Mouse (Mus musculus) lung, embryonic 14.5 days (tissue): ENCODE results near the gene Slf2. TPM values are rescaled to one million over a fixed set of nuclear protein-coding genes. Genes with fewer than 3 reads are reported as not detected.
A peak's percentile ranks its signal among the peaks of the same experiment; 100 is the strongest.

ENCODE experiments used
- ATAC-seq: fragments of 200-750 bp; cut with Nextera tagmentation; 2 replicates; pipeline ENCODE4 v1.8.0; 2017; ENCODE audit warnings: mild to moderate bottlenecking, moderate TSS enrichment, moderate library complexity; ENCODE audit not compliant: insufficient read depth
- DNase-seq: peaks from one replicate; pipeline ENCODE4 v3.0.0-alpha.2; 2015
- H3K27ac ChIP-seq: fragments of 300-500 bp; sonication (generic); 2 replicates; pipeline ENCODE4 v1.5.1; 2014; ENCODE audit warnings: low read depth, mild to moderate bottlenecking, moderate library complexity
- H3K27me3 ChIP-seq: fragments of 300-500 bp; sonication (generic); 2 replicates; pipeline ENCODE4 v1.6.1; 2014; ENCODE audit warnings: low read length, control low read depth; ENCODE audit not compliant: insufficient read depth
- H3K36me3 ChIP-seq: fragments of 300-500 bp; sonication (generic); 2 replicates; pipeline ENCODE4 v1.6.1; 2014; ENCODE audit warnings: control low read depth; ENCODE audit not compliant: insufficient read depth
- H3K4me1 ChIP-seq: fragments of 300-500 bp; sonication (generic); 2 replicates; pipeline ENCODE4 v1.6.1; 2014; ENCODE audit warnings: antibody characterized with exemption, control low read depth; ENCODE audit not compliant: insufficient read depth
- H3K4me2 ChIP-seq: fragments of 300-500 bp; sonication (generic); 2 replicates; pipeline ENCODE4 v1.6.1; 2014; ENCODE audit warnings: mild to moderate bottlenecking
- H3K4me3 ChIP-seq: fragments of 300-500 bp; sonication (generic); 2 replicates; pipeline ENCODE4 v1.5.1; 2014; ENCODE audit warnings: low read depth, low read length
- H3K9ac ChIP-seq: fragments of 300-500 bp; sonication (generic); 2 replicates; pipeline ENCODE4 v1.6.1; 2014
- H3K9me3 ChIP-seq: fragments of 300-500 bp; sonication (generic); 2 replicates; pipeline ENCODE4 v1.6.1; 2016; ENCODE audit warnings: low read depth, low read length, control low read depth
- CTCF ChIP-seq: IDR thresholded peaks from 2 replicates; pipeline ENCODE4 v1.5.1; 2016; ENCODE audit warnings: antibody characterized with exemption, low read depth
- WGBS: fragments of 180-500 bp; shearing (Covaris S2); extraction: QIAGEN DNeasy Blood & Tissue Kit; methylation state at CpG from one replicate; pipeline ENCODE4 v1.1.7; 2014; 5-methylcytosine and 5-hydroxymethylcytosine counted together
- polyA plus RNA-seq: library from polyadenylated mRNA; unstranded; fragments of >200 nt; fragmentation: Nextera tagmentation; extraction: Ambion mirVana; gene quantifications from 2 replicates; pipeline ENCODE4 v1.2.1, GENCODE M21; 2014

Gene Slf2
- polyA plus RNA-seq, 1 experiment from 2014 or later: 43.9 TPM

DNA sequence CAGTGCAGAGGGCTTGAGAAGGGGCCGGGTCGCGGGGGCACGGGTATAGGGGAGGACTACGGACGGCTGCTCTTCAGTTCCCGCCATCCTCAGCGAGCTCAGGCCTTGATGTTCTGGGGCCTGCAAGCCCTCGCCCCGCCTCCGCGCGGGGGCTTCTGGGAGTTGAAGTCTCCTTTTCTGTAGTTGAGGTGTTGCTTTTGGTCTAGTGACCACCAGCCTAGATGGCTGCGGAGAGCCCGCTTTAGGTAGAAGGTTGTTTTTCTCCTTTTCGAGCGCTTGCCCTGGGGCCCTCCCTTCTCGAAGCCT, 456 bp downstream of the Slf2 start:
- no peaks in the 10 kb centered on the region for H3K27me3 ChIP-seq
- ATAC-seq (peak; percentile 90), DNase-seq (peak; percentile 95)
- H3K4me2 ChIP-seq: peak overlapping the region; percentile 85
- H3K9ac ChIP-seq: peak overlapping the region; percentile 78
- H3K4me1 ChIP-seq: 0 out of 2 replicates have a peak, but pooled peaks cover 3% of the 10 kb centered on the region
- H3K27ac ChIP-seq: peak overlapping the region; percentile 88; the same call in 1 of the 2 replicates
- no peaks in the 10 kb centered on the region for H3K9me3 ChIP-seq
- WGBS: under 1% methylated on average over 18 of the region's 18 CpGs
- peak overlapping the region; percentile 95 for H3K4me3 ChIP-seq
- H3K36me3 ChIP-seq: peaks cover 20% of the 10 kb centered on the region
- TF ChIP-seq CTCF: no peak

DNA sequence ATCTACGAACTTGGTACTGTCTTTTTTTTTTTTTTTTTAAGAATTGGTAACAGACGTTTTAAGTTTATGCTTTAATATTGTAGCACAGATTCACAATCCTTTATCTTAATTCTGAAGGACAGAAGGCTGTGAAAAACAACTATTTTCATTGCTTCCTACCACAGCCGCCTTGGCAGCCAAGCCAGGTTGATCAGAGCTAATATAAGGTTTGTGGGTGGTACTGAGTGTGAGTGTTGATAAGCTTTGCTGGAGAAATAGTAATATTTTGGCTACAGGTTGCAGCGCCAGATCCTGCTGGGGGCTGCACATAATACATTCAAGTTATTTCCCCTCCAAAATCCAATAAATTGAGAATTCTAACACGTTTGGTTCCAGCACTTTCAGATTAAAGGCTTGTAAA, 1.1 kb downstream of the Slf2 start:
- TF ChIP-seq CTCF: no peak
- Histone ChIP-seq H3K4me3 (peak overlapping the region; percentile 95), H3K9ac (peak overlapping the region; percentile 48), H3K27ac (no peak overlapping the region), H3K4me2 (peak overlapping the region; percentile 85), H3K27me3 (no peaks in the 10 kb centered on the region), H3K4me1 (0 out of 2 replicates have a peak, but pooled peaks cover 3% of the 10 kb centered on the region), H3K9me3 (no peaks in the 10 kb centered on the region), H3K36me3 (peaks cover 25% of the 10 kb centered on the region)
- 40% methylated on average over 5 of the region's 5 CpGs for WGBS
- no peak for ATAC-seq
- no peak for DNase-seq

DNA sequence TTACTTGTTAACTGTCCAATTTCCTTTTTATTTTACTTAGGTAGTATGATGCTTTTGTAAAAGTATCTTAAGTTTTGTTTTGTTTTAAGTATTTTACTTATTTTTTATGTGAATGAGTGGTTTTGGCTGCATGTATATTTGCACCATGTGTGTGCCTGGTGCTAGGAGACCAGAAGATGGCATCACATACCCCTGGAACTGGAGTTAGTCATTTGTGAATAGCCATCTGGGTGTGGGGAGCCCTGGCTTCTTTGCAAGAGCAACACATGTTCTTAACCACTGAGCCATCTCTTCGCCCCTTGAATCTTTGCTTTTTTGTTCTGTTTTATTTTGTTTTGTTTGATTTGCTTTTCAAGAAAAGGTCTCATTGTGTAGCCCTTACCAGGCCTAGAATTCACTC, 2.2 kb downstream of the Slf2 start:
- Histone ChIP-seq H3K4me2 (peak overlapping the region; percentile 85; the same call in 1 of the 2 replicates), H3K4me1 (0 out of 2 replicates have a peak, but pooled peaks cover 3% of the 10 kb centered on the region), H3K27me3 (no peaks in the 10 kb centered on the region), H3K27ac (no peak overlapping the region), H3K9ac (no peak overlapping the region), H3K9me3 (no peaks in the 10 kb centered on the region), H3K36me3 (peaks cover 33% of the 10 kb centered on the region), H3K4me3 (no peak overlapping the region)
- no peak for TF ChIP-seq CTCF
- no peak for DNase-seq
- ATAC-seq: no peak
- 82% methylated on average over 1 of the region's 1 CpGs for WGBS

DNA sequence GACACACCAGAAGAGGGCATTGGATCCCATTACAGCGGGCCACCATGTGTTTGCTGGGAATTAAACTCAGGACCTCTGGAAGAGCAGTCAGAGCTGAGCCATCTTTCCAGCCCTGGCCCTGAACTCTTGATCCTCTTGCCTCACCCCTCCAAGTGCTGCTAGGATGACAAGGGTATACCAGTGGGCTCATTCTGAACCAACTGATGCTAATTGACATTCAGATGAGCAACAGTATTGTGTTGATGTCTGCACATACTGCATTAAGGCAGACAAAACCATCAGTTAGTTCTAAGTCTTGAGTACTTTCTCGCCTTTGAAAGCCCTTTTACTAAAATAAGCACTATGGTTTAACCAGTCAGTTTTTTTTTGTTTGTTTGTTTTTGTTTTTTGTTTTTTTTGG, 28.7 kb downstream of the Slf2 start:
- H3K27ac ChIP-seq: no peak overlapping the region
- no peak overlapping the region for H3K4me2 ChIP-seq
- no peaks in the 10 kb centered on the region for H3K4me1 ChIP-seq
- ATAC-seq (no peak), DNase-seq (no peak)
- no peak overlapping the region for H3K4me3 ChIP-seq
- WGBS: 94% methylated on average over 2 of the region's 2 CpGs
- no peaks in the 10 kb centered on the region for H3K27me3 ChIP-seq
- peaks cover 88% of the 10 kb centered on the region for H3K36me3 ChIP-seq
- TF ChIP-seq CTCF: no peak
- H3K9me3 ChIP-seq: no peaks in the 10 kb centered on the region
- H3K9ac ChIP-seq: no peak overlapping the region

DNA sequence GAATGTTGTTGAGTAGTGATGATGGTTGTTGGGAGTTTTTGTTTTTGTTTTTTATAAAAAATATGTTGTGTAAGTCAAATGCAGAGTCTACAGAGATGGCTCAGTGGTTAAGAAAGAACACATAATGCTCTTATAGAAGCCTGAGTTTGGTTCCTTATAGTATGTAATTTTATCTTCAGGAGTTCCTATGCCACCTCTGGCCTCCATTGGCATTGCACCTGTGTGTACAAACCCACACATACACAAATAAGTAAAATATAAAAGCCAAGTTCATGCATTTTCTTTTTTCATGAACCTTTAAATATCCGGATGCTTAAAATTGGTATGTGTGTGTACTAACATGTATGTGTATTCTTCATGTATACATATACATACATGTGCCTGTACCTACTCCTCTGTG, 35.0 kb downstream of the Slf2 start:
- no peaks in the 10 kb centered on the region for H3K9me3 ChIP-seq
- WGBS: 87% methylated on average over 1 of the region's 1 CpGs
- TF ChIP-seq CTCF: 0 out of 2 replicates have a peak, but pooled peaks have one; percentile 11
- no peak overlapping the region for H3K9ac ChIP-seq
- H3K27me3 ChIP-seq: no peaks in the 10 kb centered on the region
- DNase-seq (no peak), ATAC-seq (no peak)
- no peak overlapping the region for H3K4me2 ChIP-seq
- H3K36me3 ChIP-seq: peaks cover 88% of the 10 kb centered on the region
- no peak overlapping the region for H3K27ac ChIP-seq
- no peak overlapping the region for H3K4me3 ChIP-seq
- H3K4me1 ChIP-seq: no peaks in the 10 kb centered on the region

DNA sequence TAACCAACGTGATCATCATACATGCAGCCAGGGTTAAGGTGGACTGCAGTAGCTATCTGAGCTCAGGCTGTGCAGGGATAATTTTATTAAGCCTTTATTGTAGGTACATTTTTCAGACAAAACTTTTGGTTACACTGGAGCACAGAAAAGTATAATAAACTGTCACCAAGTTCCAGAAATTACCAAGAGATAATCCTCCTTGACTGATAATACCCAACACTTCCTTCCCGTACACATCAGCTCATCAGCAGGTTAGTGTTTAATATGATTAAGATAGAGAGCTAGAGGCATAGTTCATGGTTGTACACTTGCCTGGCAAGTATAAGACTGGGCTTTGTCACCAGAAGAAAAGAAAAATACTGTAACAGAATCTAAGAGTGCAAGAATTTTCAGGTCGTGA, 37.4 kb downstream of the Slf2 start:
- Histone ChIP-seq H3K4me3 (no peak overlapping the region), H3K4me1 (no peaks in the 10 kb centered on the region), H3K27ac (no peak overlapping the region), H3K27me3 (no peaks in the 10 kb centered on the region), H3K36me3 (peaks cover 91% of the 10 kb centered on the region), H3K9ac (no peak overlapping the region), H3K4me2 (no peak overlapping the region), H3K9me3 (no peaks in the 10 kb centered on the region)
- DNase-seq (no peak), ATAC-seq (no peak)
- no peak for TF ChIP-seq CTCF
- 71% methylated on average over 3 of the region's 3 CpGs for WGBS

DNA sequence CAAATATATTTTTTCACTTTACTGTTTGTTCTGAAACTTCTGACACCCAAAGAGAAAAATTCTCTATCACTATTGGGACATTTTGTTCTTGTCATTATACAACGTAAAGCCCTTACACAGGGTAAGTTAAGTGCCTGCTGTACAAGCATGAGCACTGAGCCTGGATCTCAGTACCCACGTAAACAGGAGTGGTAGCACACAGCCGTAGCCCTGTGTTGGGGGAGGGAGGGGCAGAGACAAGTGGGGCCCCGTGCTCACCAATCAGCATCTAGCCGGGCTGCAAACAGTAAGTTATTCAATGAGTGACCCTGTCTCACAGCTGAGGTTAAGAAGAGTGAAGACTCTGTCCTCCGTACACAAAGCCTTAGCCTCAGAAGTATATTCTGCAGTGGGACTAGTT, 45.7 kb downstream of the Slf2 start:
- H3K4me1 ChIP-seq: no peaks in the 10 kb centered on the region
- H3K36me3 ChIP-seq: peaks cover 96% of the 10 kb centered on the region
- no peak overlapping the region for H3K4me2 ChIP-seq
- ATAC-seq (no peak), DNase-seq (no peak)
- no peak for TF ChIP-seq CTCF
- no peaks in the 10 kb centered on the region for H3K27me3 ChIP-seq
- H3K9me3 ChIP-seq: no peaks in the 10 kb centered on the region
- H3K4me3 ChIP-seq: no peak overlapping the region
- H3K9ac ChIP-seq: no peak overlapping the region
- 72% methylated on average over 6 of the region's 6 CpGs for WGBS
- H3K27ac ChIP-seq: no peak overlapping the region

DNA sequence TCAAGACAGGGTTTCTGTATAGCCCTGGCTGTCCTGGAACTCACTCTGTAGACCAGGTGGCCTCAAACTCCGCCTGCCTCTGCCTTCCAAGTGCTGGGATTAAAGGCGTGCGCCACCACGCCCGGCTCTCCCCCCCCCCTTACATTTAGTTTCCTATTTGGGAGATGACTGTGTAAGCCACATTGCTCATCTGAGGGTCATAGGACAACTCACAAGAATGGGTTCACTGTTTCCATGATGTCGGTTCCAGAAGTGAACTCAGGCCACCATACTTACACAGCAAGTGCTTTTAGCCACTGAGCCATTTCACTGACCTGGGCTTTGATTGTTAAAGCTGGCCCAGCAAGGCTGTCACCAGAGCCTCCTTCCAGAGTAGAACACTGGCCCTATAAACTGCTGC, 46.2 kb downstream of the Slf2 start:
- no peak overlapping the region for H3K4me3 ChIP-seq
- WGBS: 93% methylated on average over 6 of the region's 6 CpGs
- DNase-seq (no peak), ATAC-seq (no peak)
- H3K4me2 ChIP-seq: no peak overlapping the region
- no peaks in the 10 kb centered on the region for H3K27me3 ChIP-seq
- H3K4me1 ChIP-seq: no peaks in the 10 kb centered on the region
- no peak overlapping the region for H3K27ac ChIP-seq
- no peaks in the 10 kb centered on the region for H3K9me3 ChIP-seq
- peaks cover 96% of the 10 kb centered on the region for H3K36me3 ChIP-seq
- H3K9ac ChIP-seq: no peak overlapping the region
- TF ChIP-seq CTCF: no peak
